Mouse (Mus musculus): ENCODE data around the gene Acin1. TPM values are rescaled to one million over a fixed set of nuclear protein-coding genes. Genes with fewer than 3 reads are reported as not detected.

Gene Acin1
- polyA plus RNA-seq, 1 experiment: 107 TPM

GRCm38 (mm10) chr14:54682396-54682795 lies 4.3 kb downstream of the Acin1 start:
- Histone ChIP-seq H3K79me3 (ENCODE audit: low read depth) (peaks cover 53% of the 10 kb centered on the region), H3K36me3 (ENCODE audit: control insufficient read depth, insufficient read depth) (peaks cover 37% of the 10 kb centered on the region), H3K79me2 (ENCODE audit: control insufficient read depth, insufficient read depth) (peaks cover 70% of the 10 kb centered on the region), H3K4me3 (ENCODE audit: insufficient read depth, poor library complexity, severe bottlenecking) (no peak overlapping the region), H3K27me3 (ENCODE audit: control insufficient read depth, insufficient read depth, insufficient read length) (no peaks in the 10 kb centered on the region), H3ac (ENCODE audit: control insufficient read depth, insufficient read length, low read depth) (no peak overlapping the region)
- TF ChIP-seq MYOG (IDR thresholded peaks at IDR 0.05; ENCODE audit: control insufficient read depth, extremely low read depth, insufficient read length): no peak
- TF ChIP-seq MYOD1 (IDR thresholded peaks at IDR 0.05; ENCODE audit: control insufficient read depth, insufficient read length, low read depth): no peak
- TF ChIP-seq CEBPB (IDR thresholded peaks at IDR 0.05; ENCODE audit: low read depth): no peak
- no peak for TF ChIP-seq MAX (IDR thresholded peaks at IDR 0.05)

GRCm38 (mm10) chr14:54678657-54679304 lies 8.0 kb downstream of the Acin1 start:
- Histone ChIP-seq H3K27me3 (ENCODE audit: control insufficient read depth, insufficient read depth, insufficient read length) (no peaks in the 10 kb centered on the region), H3K79me2 (ENCODE audit: control insufficient read depth, insufficient read depth) (peaks cover 38% of the 10 kb centered on the region), H3ac (ENCODE audit: control insufficient read depth, insufficient read length, low read depth) (no peak overlapping the region), H3K79me3 (ENCODE audit: low read depth) (peaks cover 29% of the 10 kb centered on the region), H3K4me3 (ENCODE audit: insufficient read depth, poor library complexity, severe bottlenecking) (no peak overlapping the region), H3K36me3 (ENCODE audit: control insufficient read depth, insufficient read depth) (peaks cover 67% of the 10 kb centered on the region)
- TF ChIP-seq MAX (IDR thresholded peaks at IDR 0.05) (no peak), CEBPB (IDR thresholded peaks at IDR 0.05; ENCODE audit: low read depth) (no peak), MYOG (IDR thresholded peaks at IDR 0.05; ENCODE audit: control insufficient read depth, extremely low read depth, insufficient read length) (no peak), CTCF (IDR thresholded peaks at IDR 0.05; ENCODE audit: control insufficient read depth, insufficient read depth, insufficient read length) (no peak), MYOD1 (IDR thresholded peaks at IDR 0.05; ENCODE audit: control insufficient read depth, insufficient read length, low read depth) (no peak), FOSL1 (IDR thresholded peaks at IDR 0.05; ENCODE audit: insufficient read depth, low read length, poor library complexity, severe bottlenecking) (no peak), USF1 (IDR thresholded peaks at IDR 0.05; ENCODE audit: low read depth) (no peak)

- H3K27me3 ChIP-seq (ENCODE audit: control insufficient read depth, insufficient read depth, insufficient read length): no peaks in the 10 kb centered on the region
- H3ac ChIP-seq (ENCODE audit: control insufficient read depth, insufficient read length, low read depth): no peak overlapping the region
- peaks cover 59% of the 10 kb centered on the region for H3K36me3 ChIP-seq (ENCODE audit: control insufficient read depth, insufficient read depth)
- peaks cover 13% of the 10 kb centered on the region for H3K79me2 ChIP-seq (ENCODE audit: control insufficient read depth, insufficient read depth)
- no peak overlapping the region for H3K4me3 ChIP-seq (ENCODE audit: insufficient read depth, poor library complexity, severe bottlenecking)
- no peak for TF ChIP-seq MYOD1 (IDR thresholded peaks at IDR 0.05; ENCODE audit: control insufficient read depth, insufficient read length, low read depth)
- no peak for TF ChIP-seq CEBPB (IDR thresholded peaks at IDR 0.05; ENCODE audit: low read depth)
- no peak for TF ChIP-seq FOSL1 (IDR thresholded peaks at IDR 0.05; ENCODE audit: insufficient read depth, low read length, poor library complexity, severe bottlenecking)
- peaks cover 11% of the 10 kb centered on the region for H3K79me3 ChIP-seq (ENCODE audit: low read depth)
Measured at GRCm38 (mm10) chr14:54676290-54676689, 10.4 kb downstream of the Acin1 start.

GRCm38 (mm10) chr14:54674317-54674716 lies 12.4 kb downstream of the Acin1 start:
- H3K79me3 ChIP-seq (ENCODE audit: low read depth): peaks cover 6% of the 10 kb centered on the region

GRCm38 (mm10) chr14:54669381-54669780 lies 17.4 kb downstream of the Acin1 start:
- peaks cover 53% of the 10 kb centered on the region for H3K36me3 ChIP-seq (ENCODE audit: control insufficient read depth, insufficient read depth)
- H3K79me3 ChIP-seq (ENCODE audit: low read depth): peaks cover 3% of the 10 kb centered on the region
- TF ChIP-seq CEBPB (IDR thresholded peaks at IDR 0.05; ENCODE audit: low read depth): no peak
- no peak for TF ChIP-seq USF1 (IDR thresholded peaks at IDR 0.05; ENCODE audit: low read depth)
- no peak for TF ChIP-seq FOSL1 (IDR thresholded peaks at IDR 0.05; ENCODE audit: insufficient read depth, low read length, poor library complexity, severe bottlenecking)
- TF ChIP-seq MYOG (IDR thresholded peaks at IDR 0.05; ENCODE audit: control insufficient read depth, extremely low read depth, insufficient read length): no peak
- TF ChIP-seq MAX (IDR thresholded peaks at IDR 0.05): no peak
- TF ChIP-seq CTCF (IDR thresholded peaks at IDR 0.05; ENCODE audit: control insufficient read depth, insufficient read depth, insufficient read length): no peak
- TF ChIP-seq MYOD1 (IDR thresholded peaks at IDR 0.05; ENCODE audit: control insufficient read depth, insufficient read length, low read depth): no peak
- H3K27me3 ChIP-seq (ENCODE audit: control insufficient read depth, insufficient read depth, insufficient read length): no peaks in the 10 kb centered on the region
- no peak overlapping the region for H3ac ChIP-seq (ENCODE audit: control insufficient read depth, insufficient read length, low read depth)
- no peaks in the 10 kb centered on the region for H3K79me2 ChIP-seq (ENCODE audit: control insufficient read depth, insufficient read depth)
- no peak overlapping the region for H3K4me3 ChIP-seq (ENCODE audit: insufficient read depth, poor library complexity, severe bottlenecking)

More at GRCm38 (mm10) chr14:54674317-54674716, 12.4 kb downstream of the Acin1 start:
- peaks cover 63% of the 10 kb centered on the region for H3K36me3 ChIP-seq (ENCODE audit: control insufficient read depth, insufficient read depth)
- no peak overlapping the region for H3K4me3 ChIP-seq (ENCODE audit: insufficient read depth, poor library complexity, severe bottlenecking)
- H3K79me2 ChIP-seq (ENCODE audit: control insufficient read depth, insufficient read depth): no peaks in the 10 kb centered on the region
- TF ChIP-seq USF1 (IDR thresholded peaks at IDR 0.05; ENCODE audit: low read depth): no peak
- no peak for TF ChIP-seq MYOG (IDR thresholded peaks at IDR 0.05; ENCODE audit: control insufficient read depth, extremely low read depth, insufficient read length)
- TF ChIP-seq MAX (IDR thresholded peaks at IDR 0.05): no peak
- TF ChIP-seq MYOD1 (IDR thresholded peaks at IDR 0.05; ENCODE audit: control insufficient read depth, insufficient read length, low read depth): no peak
- TF ChIP-seq CTCF (IDR thresholded peaks at IDR 0.05; ENCODE audit: control insufficient read depth, insufficient read depth, insufficient read length): no peak
- no peak overlapping the region for H3ac ChIP-seq (ENCODE audit: control insufficient read depth, insufficient read length, low read depth)
- no peaks in the 10 kb centered on the region for H3K27me3 ChIP-seq (ENCODE audit: control insufficient read depth, insufficient read depth, insufficient read length)

All from C2C12 (cell line).